Mouse (Mus musculus): ENCODE measurements around the gene Bcl2a1d.
"Not testable (repeated sequence)": the region's sequence is repeated elsewhere in the genome, so short reads cannot be mapped to it uniquely, and the experiment has no call there.

Bcl2a1d gene

DNA sequence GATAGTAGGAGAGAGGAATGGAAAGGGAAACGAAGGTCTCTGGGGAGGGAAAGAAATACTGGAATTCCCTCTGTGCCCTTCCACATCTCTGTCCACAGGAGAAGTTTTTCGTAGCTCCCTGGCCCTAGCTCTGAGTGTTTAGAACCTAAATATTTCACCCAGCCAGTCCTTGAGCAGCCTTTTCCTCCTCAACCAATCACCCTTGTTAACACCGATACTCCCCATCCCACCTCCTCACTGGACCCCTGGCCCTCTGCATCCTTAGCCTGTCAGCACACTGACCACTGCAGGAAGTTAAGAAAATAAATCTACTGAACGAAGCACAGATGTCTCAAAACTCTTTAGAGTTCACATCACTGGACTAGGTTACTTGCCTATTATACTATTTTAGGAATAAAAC, 25.0 kb downstream of the Bcl2a1d start:
- in situ Hi-C loops (cut with MboI, MseI), result no loop called here

DNA sequence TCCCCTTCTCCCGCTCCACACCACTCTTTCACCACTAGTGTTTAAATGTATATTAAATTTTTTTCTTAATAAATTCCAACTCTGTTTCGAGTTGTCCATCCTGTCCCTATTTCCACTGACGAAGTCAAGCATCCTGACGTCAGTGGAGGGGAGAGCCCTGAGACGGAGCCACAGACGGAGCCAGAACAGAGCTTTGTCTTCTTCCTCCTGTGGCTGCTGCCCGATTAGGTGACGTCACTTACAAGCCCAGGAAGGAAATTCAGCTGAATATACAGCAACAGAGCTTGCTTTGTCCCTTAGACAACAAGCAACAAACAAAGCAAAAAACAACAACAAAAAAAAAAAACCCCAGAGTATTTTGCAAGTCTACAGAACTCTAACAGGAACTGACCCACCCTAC, 26.6 kb downstream of the Bcl2a1d start:
- in situ Hi-C loops (cut with MboI, MseI), result not testable (repeated sequence)

DNA sequence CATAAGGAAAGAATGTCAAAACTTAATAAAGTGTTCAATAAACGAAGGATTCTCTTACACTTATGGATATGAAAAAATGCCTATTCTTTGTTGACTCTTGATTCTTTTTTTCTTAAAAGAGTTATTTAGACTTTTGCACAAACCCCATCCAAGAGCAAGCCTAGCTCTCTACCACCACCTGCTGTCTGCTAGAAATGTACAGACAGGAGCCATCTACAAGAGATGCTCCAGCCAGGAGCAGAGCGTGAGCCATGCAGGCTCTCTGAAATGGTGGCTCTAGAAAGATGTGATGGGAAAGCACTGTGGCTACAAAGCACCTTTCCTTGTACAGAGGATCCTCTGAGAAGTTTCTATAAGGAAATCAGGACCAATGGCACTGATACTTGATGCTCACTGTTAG, 33.0 kb downstream of the Bcl2a1d start:
- in situ Hi-C loops (cut with MboI, MseI), result loop anchor here in 1 of 2 experiments (5.0 to 25.0 kb wide), 2 partner anchors 136 to 139 kb away; partner anchors contain the start of gene Trim43c

DNA sequence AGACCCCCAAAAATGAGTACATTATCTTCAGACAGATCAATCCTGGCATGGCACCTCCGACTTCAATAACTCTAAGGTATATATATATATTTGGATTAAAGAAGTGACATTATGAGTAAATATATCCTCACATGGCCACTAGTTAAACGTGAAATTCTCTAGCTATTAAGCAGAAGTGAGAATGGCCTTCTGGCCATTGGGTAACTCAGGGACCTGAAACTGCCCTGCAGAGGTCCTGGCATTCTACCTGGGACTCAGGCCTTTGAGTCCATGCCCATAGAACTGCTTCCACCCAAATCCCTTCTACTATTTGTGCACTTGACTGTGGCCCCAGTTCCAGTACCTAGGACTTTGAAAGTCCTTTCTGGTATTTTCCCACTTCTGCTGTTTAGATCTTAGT, 40.4 kb downstream of the Bcl2a1d start:
- in situ Hi-C loops (cut with MboI, MseI), result loop anchor here (5.0 to 25.0 kb wide), 2 partner anchors 146 to 546 kb away; partner anchors contain the start of gene Trim43c (in 1 of the 2)

DNA sequence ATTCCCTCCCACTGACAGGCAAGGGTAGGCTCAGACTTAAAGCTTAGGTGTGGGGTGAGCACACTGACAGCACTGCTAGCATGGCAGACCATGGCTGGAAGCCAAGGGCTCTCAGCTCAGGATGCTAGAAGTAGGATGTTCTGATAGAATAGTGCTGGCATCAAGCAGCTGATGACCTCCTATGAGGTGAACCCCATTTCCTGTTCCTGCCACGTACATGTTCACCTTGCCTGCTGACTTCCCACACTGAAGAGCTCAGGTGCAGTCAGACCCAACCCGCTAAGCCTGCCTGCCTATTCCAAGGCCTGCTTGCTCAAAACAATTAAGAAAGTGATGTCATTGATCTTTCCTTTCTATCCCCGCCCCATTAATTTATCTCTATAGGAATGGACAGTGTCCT, 42.3 kb downstream of the Bcl2a1d start:
- in situ Hi-C loops (cut with MboI, MseI), result loop anchor here (5.0 to 25.0 kb wide), 2 partner anchors 148 to 293 kb away; partner anchors contain the start of gene Trim43c (in 1 of the 2)

DNA sequence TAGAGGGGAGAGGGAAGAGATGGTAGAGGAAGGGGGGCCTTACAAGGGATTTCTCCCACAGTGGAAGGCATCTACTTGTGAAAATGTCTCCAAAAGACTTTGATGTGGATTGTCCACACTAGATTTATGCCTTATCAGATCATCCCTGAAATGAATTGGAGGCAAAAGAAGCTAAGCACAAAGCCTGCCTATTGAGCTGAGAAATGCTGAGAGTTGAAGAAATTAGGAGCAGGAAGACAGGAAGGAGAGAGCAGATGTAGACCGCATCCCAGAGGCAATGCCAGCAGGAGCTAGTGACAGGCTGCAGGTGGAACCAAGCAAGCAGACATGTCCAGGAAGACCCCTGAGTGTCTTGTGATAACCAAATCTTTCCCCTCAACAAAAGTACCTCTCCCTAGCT, 45.0 kb downstream of the Bcl2a1d start:
- in situ Hi-C loops (cut with MboI, MseI), result loop anchor here (5.0 to 25.0 kb wide), 2 partner anchors 151 to 296 kb away; partner anchors contain the start of gene Trim43c (in 1 of the 2)
